Mouse (Mus musculus) limb, embryonic 13.5 days (tissue): ENCODE measurements at regions not wholly inside any gene's neighbourhood (a gene's known extent, or its start where the extent isn't known, plus 50 kb on each side); places are given as distances from the start of the nearest gene placed in this dataset.

Experiments
- ATAC-seq: fragments of 200-750 bp; cut with Nextera tagmentation; 2 replicates; pipeline ENCODE4 v1.8.0; 2017; ENCODE audit warnings: low read depth, moderate number of reproducible peaks, moderate TSS enrichment; ENCODE audit not compliant: low FRiP score
- H3K27ac ChIP-seq: fragments of 300-500 bp; sonication (generic); 2 replicates; pipeline ENCODE4 v1.5.1; 2015; ENCODE audit warnings: inconsistent platforms, mild to moderate bottlenecking, moderate library complexity
- H3K27me3 ChIP-seq: fragments of 300-500 bp; sonication (generic); 2 replicates; pipeline ENCODE4 v1.6.1; 2015; ENCODE audit warnings: mild to moderate bottlenecking, inconsistent platforms
- H3K36me3 ChIP-seq: fragments of 300-500 bp; sonication (generic); 2 replicates; pipeline ENCODE4 v1.6.1; 2015; ENCODE audit warnings: inconsistent platforms, mild to moderate bottlenecking, moderate library complexity
- H3K4me1 ChIP-seq: fragments of 300-500 bp; sonication (generic); 2 replicates; pipeline ENCODE4 v1.6.1; 2015; ENCODE audit warnings: inconsistent platforms
- H3K4me2 ChIP-seq: fragments of 300-500 bp; sonication (generic); replicated peaks from 2 replicates; pipeline ENCODE4 v1.6.1; 2015; ENCODE audit warnings: inconsistent platforms, mild to moderate bottlenecking, moderate library complexity
- H3K4me3 ChIP-seq: fragments of 300-500 bp; sonication (generic); 2 replicates; pipeline ENCODE4 v1.5.1; 2015; ENCODE audit warnings: moderate library complexity, mild to moderate bottlenecking, inconsistent platforms
- H3K9ac ChIP-seq: fragments of 300-500 bp; sonication (generic); 2 replicates; pipeline ENCODE4 v1.6.1; 2015; ENCODE audit warnings: mild to moderate bottlenecking, inconsistent platforms
- H3K9me3 ChIP-seq: fragments of 300-500 bp; sonication (generic); 2 replicates; pipeline ENCODE4 v1.6.1; 2016; ENCODE audit warnings: inconsistent platforms
- WGBS: fragments of 180-500 bp; shearing (Covaris S2); methylation state at CpG from one replicate; pipeline ENCODE4 v1.1.7; 2015; 5-methylcytosine and 5-hydroxymethylcytosine counted together

GRCm38 (mm10) chr10:125845014-125845514 lies 120.9 kb upstream of the Lrig3 start:
- H3K27me3 ChIP-seq, result no peaks in the 10 kb centered on the region
- H3K9ac ChIP-seq, result peak overlapping the region; percentile 43; the same call in 1 of the 2 replicates
- no peaks in the 10 kb centered on the region for H3K36me3 ChIP-seq
- H3K4me1 ChIP-seq, result peaks cover 27% of the 10 kb centered on the region
- WGBS, result 5% methylated on average over 19 of the region's 19 CpGs
- no peak overlapping the region; the same call in 1 of the 2 replicates for H3K27ac ChIP-seq
- peak; percentile 67 for ATAC-seq
- peak overlapping the region; percentile 63 for H3K4me2 ChIP-seq
- no peaks in the 10 kb centered on the region for H3K9me3 ChIP-seq
- peak overlapping the region; percentile 26 for H3K4me3 ChIP-seq

- WGBS, result 74% methylated on average over 9 of the region's 9 CpGs
- Histone ChIP-seq H3K9me3 (no peaks in the 10 kb centered on the region), H3K4me1 (peaks cover 12% of the 10 kb centered on the region), H3K4me3 (no peak overlapping the region), H3K4me2 (no peak overlapping the region), H3K9ac (no peak overlapping the region), H3K27me3 (no peaks in the 10 kb centered on the region), H3K27ac (no peak overlapping the region), H3K36me3 (no peaks in the 10 kb centered on the region)
- no peak for ATAC-seq
Measured at GRCm38 (mm10) chr10:125850370-125850769, 115.6 kb upstream of the Lrig3 start.

GRCm38 (mm10) chr10:125861734-125862133 lies 104.2 kb upstream of the Lrig3 start:
- ATAC-seq, result no peak

GRCm38 (mm10) chr10:125866346-125866745 lies 99.6 kb upstream of the Lrig3 start:
- H3K9ac ChIP-seq, result no peak overlapping the region
- ATAC-seq, result no peak
- H3K27me3 ChIP-seq, result no peaks in the 10 kb centered on the region
- H3K27ac ChIP-seq, result no peak overlapping the region
- H3K9me3 ChIP-seq, result no peaks in the 10 kb centered on the region
- WGBS, result 66% methylated on average over 6 of the region's 6 CpGs
- H3K4me1 ChIP-seq, result no peaks in the 10 kb centered on the region
- H3K4me2 ChIP-seq, result no peak overlapping the region
- no peaks in the 10 kb centered on the region for H3K36me3 ChIP-seq
- no peak overlapping the region for H3K4me3 ChIP-seq

More at GRCm38 (mm10) chr10:125861734-125862133, 104.2 kb upstream of the Lrig3 start:
- no peaks in the 10 kb centered on the region for H3K27me3 ChIP-seq
- H3K4me3 ChIP-seq, result no peak overlapping the region
- no peaks in the 10 kb centered on the region for H3K36me3 ChIP-seq
- WGBS, result 83% methylated on average over 9 of the region's 9 CpGs
- no peaks in the 10 kb centered on the region for H3K9me3 ChIP-seq
- no peaks in the 10 kb centered on the region for H3K4me1 ChIP-seq
- H3K4me2 ChIP-seq, result no peak overlapping the region
- H3K9ac ChIP-seq, result no peak overlapping the region
- H3K27ac ChIP-seq, result no peak overlapping the region

- ATAC-seq, result no peak
- Histone ChIP-seq H3K27me3 (no peaks in the 10 kb centered on the region), H3K27ac (no peak overlapping the region), H3K4me3 (no peak overlapping the region), H3K4me1 (peaks cover 11% of the 10 kb centered on the region), H3K9ac (no peak overlapping the region), H3K9me3 (no peaks in the 10 kb centered on the region), H3K36me3 (no peaks in the 10 kb centered on the region), H3K4me2 (no peak overlapping the region)
- WGBS, result 78% methylated on average over 3 of the region's 3 CpGs
Measured at GRCm38 (mm10) chr10:125884563-125884962, 81.4 kb upstream of the Lrig3 start.

DNA sequence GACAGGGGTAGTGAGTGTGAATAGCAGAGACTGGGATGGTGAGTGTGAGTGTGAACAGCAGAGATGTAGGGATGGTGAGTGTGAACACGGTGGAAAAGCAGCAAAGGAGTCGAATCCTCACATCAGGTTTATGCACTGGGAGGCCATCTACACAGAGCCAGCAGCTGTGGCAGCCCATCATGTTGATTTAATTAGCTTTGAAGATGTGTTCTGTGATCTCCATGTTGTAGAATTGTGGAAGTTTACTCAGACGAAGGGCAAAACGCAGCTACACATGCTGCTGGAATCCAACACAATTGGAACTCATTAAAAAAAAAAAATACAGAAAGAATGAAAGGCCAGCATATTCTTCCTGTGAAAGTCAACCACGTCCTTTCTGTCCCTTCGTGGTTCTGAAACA lies 80.2 kb upstream of the Lrig3 start:
- Histone ChIP-seq H3K27ac (no peak overlapping the region; the same call in 1 of the 2 replicates), H3K4me2 (no peak overlapping the region), H3K36me3 (no peaks in the 10 kb centered on the region), H3K4me3 (no peak overlapping the region), H3K9me3 (no peaks in the 10 kb centered on the region), H3K9ac (no peak overlapping the region), H3K4me1 (0 out of 2 replicates have a peak, but pooled peaks cover 4% of the 10 kb centered on the region), H3K27me3 (no peaks in the 10 kb centered on the region)
- no peak for ATAC-seq
- WGBS, result 16% methylated on average over 6 of the region's 6 CpGs

DNA sequence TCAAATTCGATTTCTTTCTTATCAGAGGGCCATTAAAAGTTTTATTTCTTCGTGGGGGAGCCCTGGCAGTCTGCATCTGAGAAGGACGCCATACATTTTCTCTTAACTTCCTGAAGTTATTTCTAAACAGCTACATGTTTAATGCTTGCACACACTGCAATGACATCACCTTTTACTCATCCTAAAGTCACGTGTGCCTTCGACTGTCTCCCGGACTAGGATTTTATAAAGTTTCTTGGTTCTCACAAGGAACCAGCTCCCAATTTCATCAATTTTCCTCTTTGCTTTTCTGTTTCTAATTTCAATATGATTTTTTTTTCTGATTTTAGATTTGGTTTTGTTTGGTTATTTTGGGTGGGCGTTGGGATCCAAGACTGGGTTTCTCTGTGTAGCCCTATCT lies 73.8 kb upstream of the Lrig3 start:
- ATAC-seq, result no peak
- WGBS, result 81% methylated on average over 7 of the region's 7 CpGs
- no peaks in the 10 kb centered on the region for H3K36me3 ChIP-seq

DNA sequence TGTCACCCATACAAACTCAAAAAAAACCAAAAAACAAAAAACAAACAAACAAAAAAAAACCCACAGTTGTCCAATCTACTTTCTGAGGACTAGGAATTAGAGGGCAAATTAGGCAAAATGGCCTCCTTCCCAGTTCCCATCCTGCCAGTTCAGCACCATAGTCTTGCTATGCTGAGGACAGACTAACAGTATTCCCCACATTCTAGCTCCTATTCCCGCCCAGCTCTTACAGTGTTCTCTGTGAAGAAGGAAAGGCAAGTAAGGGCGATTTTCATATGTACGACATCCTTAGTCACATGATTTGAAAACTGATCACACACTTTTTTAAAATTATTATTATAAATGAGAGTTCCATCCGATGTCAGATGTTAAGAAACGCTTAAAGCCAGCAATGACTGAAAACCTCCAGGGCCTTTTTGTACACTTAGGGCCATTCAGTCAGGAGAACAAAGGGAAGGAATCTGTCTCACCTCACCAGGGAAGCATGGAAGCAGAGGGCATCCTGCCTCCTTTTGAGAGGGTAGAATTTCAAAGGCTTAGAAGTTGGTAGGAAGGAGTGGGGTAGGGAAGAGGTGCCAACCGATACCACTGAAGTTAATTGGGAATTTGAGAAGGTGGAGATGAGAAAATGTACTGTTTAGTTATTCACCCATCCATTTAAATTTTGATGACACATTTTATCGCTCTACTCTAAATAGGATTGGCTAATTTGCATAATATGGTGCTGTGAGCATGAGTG lies 70.1 kb upstream of the Lrig3 start:
- ATAC-seq, result no peak
- no peaks in the 10 kb centered on the region for H3K36me3 ChIP-seq
- no peak overlapping the region for H3K4me3 ChIP-seq
- 57% methylated on average over 7 of the region's 7 CpGs for WGBS
- H3K9ac ChIP-seq, result no peak overlapping the region
- H3K4me2 ChIP-seq, result no peak overlapping the region
- no peaks in the 10 kb centered on the region for H3K27me3 ChIP-seq
- H3K27ac ChIP-seq, result no peak overlapping the region
- no peaks in the 10 kb centered on the region for H3K4me1 ChIP-seq
- 0 out of 2 replicates have a peak, but pooled peaks cover 4% of the 10 kb centered on the region for H3K9me3 ChIP-seq

More for the DNA sequence above, 73.8 kb upstream of the Lrig3 start:
- no peaks in the 10 kb centered on the region for H3K27me3 ChIP-seq
- no peak overlapping the region for H3K27ac ChIP-seq
- no peak overlapping the region for H3K4me3 ChIP-seq
- no peaks in the 10 kb centered on the region for H3K4me1 ChIP-seq
- no peaks in the 10 kb centered on the region for H3K9me3 ChIP-seq
- H3K9ac ChIP-seq, result no peak overlapping the region
- H3K4me2 ChIP-seq, result no peak overlapping the region

- WGBS, result 61% methylated on average over 5 of the region's 5 CpGs
- 0 out of 2 replicates have a peak, but pooled peaks have one; percentile 51 for ATAC-seq
Measured at GRCm38 (mm10) chr10:125896646-125897045, 69.3 kb upstream of the Lrig3 start.

GRCm38 (mm10) chr10:125899504-125899903 lies 66.5 kb upstream of the Lrig3 start:
- no peak for ATAC-seq
- H3K27ac ChIP-seq, result no peak overlapping the region

More at GRCm38 (mm10) chr10:125896646-125897045, 69.3 kb upstream of the Lrig3 start:
- Histone ChIP-seq H3K4me3 (no peak overlapping the region), H3K27ac (no peak overlapping the region), H3K9ac (no peak overlapping the region), H3K4me1 (no peaks in the 10 kb centered on the region), H3K27me3 (no peaks in the 10 kb centered on the region), H3K36me3 (no peaks in the 10 kb centered on the region), H3K9me3 (0 out of 2 replicates have a peak, but pooled peaks cover 4% of the 10 kb centered on the region), H3K4me2 (no peak overlapping the region)

GRCm38 (mm10) chr10:125900562-125900961 lies 65.4 kb upstream of the Lrig3 start:
- Histone ChIP-seq H3K4me1 (no peaks in the 10 kb centered on the region), H3K27me3 (peaks cover 16% of the 10 kb centered on the region; the same call in 1 of the 2 replicates), H3K36me3 (no peaks in the 10 kb centered on the region), H3K4me2 (no peak overlapping the region), H3K9ac (no peak overlapping the region), H3K4me3 (no peak overlapping the region), H3K9me3 (0 out of 2 replicates have a peak, but pooled peaks cover 4% of the 10 kb centered on the region), H3K27ac (peak overlapping the region; percentile 22; the same call in 1 of the 2 replicates)
- WGBS, result 77% methylated on average over 2 of the region's 2 CpGs
- ATAC-seq, result no peak

More at GRCm38 (mm10) chr10:125899504-125899903, 66.5 kb upstream of the Lrig3 start:
- H3K9me3 ChIP-seq, result 0 out of 2 replicates have a peak, but pooled peaks cover 4% of the 10 kb centered on the region
- no peak overlapping the region for H3K4me2 ChIP-seq
- peaks cover 11% of the 10 kb centered on the region; the same call in 1 of the 2 replicates for H3K27me3 ChIP-seq
- 73% methylated on average over 4 of the region's 4 CpGs for WGBS
- no peak overlapping the region for H3K9ac ChIP-seq
- no peaks in the 10 kb centered on the region for H3K36me3 ChIP-seq
- H3K4me3 ChIP-seq, result no peak overlapping the region
- H3K4me1 ChIP-seq, result no peaks in the 10 kb centered on the region

DNA sequence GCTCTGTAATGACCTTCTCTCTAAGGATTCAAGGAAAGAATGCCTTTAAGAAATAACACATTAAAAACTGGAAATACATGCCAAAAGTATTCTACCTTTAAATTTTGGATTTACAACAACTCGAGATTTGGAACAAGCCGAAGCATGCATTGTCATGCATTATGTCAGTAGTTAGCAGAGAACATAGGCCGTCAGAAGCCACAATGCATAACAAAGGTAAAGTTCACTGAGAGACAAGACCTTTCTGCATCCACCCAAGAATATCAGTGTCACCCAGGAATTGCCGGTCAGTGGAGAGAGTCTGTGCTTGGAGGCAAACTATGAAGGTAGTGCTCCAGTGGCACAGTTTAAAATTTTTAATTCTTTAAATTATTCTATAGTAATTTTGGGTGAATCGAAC lies 63.3 kb upstream of the Lrig3 start:
- Histone ChIP-seq H3K9me3 (0 out of 2 replicates have a peak, but pooled peaks cover 4% of the 10 kb centered on the region), H3K27ac (no peak overlapping the region), H3K36me3 (no peaks in the 10 kb centered on the region), H3K4me2 (no peak overlapping the region), H3K27me3 (peaks cover 16% of the 10 kb centered on the region; the same call in 1 of the 2 replicates), H3K4me1 (no peaks in the 10 kb centered on the region), H3K4me3 (no peak overlapping the region), H3K9ac (no peak overlapping the region)
- no peak for ATAC-seq
- WGBS, result 80% methylated on average over 5 of the region's 5 CpGs
